Mouse (Mus musculus) liver, embryonic 13.5 days (tissue): ENCODE results near the gene Coil. TPM values are rescaled to one million over a fixed set of nuclear protein-coding genes. Genes with fewer than 3 reads are reported as not detected.
A peak's percentile ranks its signal among the peaks of the same experiment; 100 is the strongest.

Experiments used
- ATAC-seq: fragments of 200-750 bp; cut with Nextera tagmentation; 2 replicates; pipeline ENCODE4 v1.8.0; 2017; ENCODE audit warnings: low read depth, mild to moderate bottlenecking, moderate number of reproducible peaks, moderate library complexity
- DNase-seq: peaks from one replicate; pipeline ENCODE4 v3.0.0; 2022
- H3K27ac ChIP-seq: fragments of 300-500 bp; sonication (generic); 2 replicates; pipeline ENCODE4 v1.5.1; 2015; ENCODE audit warnings: moderate library complexity, mild to moderate bottlenecking, inconsistent platforms
- H3K27me3 ChIP-seq: fragments of 300-500 bp; sonication (generic); 2 replicates; pipeline ENCODE4 v1.6.1; 2015; ENCODE audit warnings: mild to moderate bottlenecking, inconsistent platforms
- H3K36me3 ChIP-seq: fragments of 300-500 bp; sonication (generic); 2 replicates; pipeline ENCODE4 v1.6.1; 2015; ENCODE audit warnings: mild to moderate bottlenecking, inconsistent platforms
- H3K4me1 ChIP-seq: fragments of 300-500 bp; sonication (generic); replicated peaks from 2 replicates; pipeline ENCODE4 v1.6.1; 2015; ENCODE audit warnings: inconsistent platforms
- H3K4me2 ChIP-seq: fragments of 300-500 bp; sonication (generic); 2 replicates; pipeline ENCODE4 v1.6.1; 2015; ENCODE audit warnings: inconsistent platforms, mild to moderate bottlenecking, moderate library complexity
- H3K4me3 ChIP-seq: fragments of 300-500 bp; sonication (generic); replicated peaks from 2 replicates; pipeline ENCODE4 v1.5.1; 2015; ENCODE audit warnings: mild to moderate bottlenecking, inconsistent platforms
- H3K9ac ChIP-seq: fragments of 300-500 bp; sonication (generic); 2 replicates; pipeline ENCODE4 v1.6.1; 2015; ENCODE audit warnings: mild to moderate bottlenecking, inconsistent platforms
- H3K9me3 ChIP-seq: fragments of 300-500 bp; sonication (generic); replicated peaks from 2 replicates; pipeline ENCODE4 v1.6.1; 2016; ENCODE audit warnings: inconsistent platforms
- WGBS: fragments of 180-500 bp; shearing (Covaris S2); methylation state at CpG from one replicate; pipeline ENCODE4 v1.1.7; 2015; ENCODE audit not compliant: insufficient replicate concordance; 5-methylcytosine and 5-hydroxymethylcytosine counted together
- polyA plus RNA-seq: library from polyadenylated mRNA; unstranded; fragments of >200 nt; fragmentation: Nextera tagmentation; extraction: Ambion mirVana; gene quantifications from 2 replicates; pipeline ENCODE4 v1.2.1, GENCODE M21; 2015

Coil gene
- polyA plus RNA-seq, 1 experiment from 2014 or later = 5.6 TPM

DNA sequence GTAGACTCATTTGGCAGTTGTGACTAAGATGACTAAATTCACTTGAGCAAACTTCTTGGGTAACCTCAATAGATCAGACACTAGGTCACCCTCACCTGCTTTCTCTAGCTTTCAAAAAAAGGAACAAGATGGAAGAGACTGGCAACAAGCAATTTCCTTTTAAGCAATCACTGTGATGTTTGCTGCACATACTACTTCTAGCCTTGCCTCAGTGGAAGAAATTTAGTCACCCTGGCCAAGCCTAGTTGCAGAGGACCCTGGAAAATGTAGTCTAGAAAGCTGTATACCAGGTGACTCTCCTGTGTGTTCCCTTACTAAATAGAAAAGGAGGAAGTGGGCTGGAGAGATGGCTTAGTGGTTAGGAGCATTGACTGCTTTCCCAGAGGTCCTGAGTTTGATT lies 36.4 kb downstream of the Coil start:
- Histone ChIP-seq H3K27me3 (no peaks in the 10 kb centered on the region), H3K4me3 (no peak overlapping the region), H3K27ac (no peak overlapping the region), H3K4me1 (peaks cover 60% of the 10 kb centered on the region), H3K36me3 (peaks cover 84% of the 10 kb centered on the region), H3K9me3 (no peaks in the 10 kb centered on the region), H3K4me2 (no peak overlapping the region), H3K9ac (no peak overlapping the region)
- DNase-seq = no peak
- no peak for ATAC-seq

- no peak overlapping the region for H3K4me3 ChIP-seq
- no peak overlapping the region for H3K4me2 ChIP-seq
- WGBS = 81% methylated on average over 3 of the region's 3 CpGs
- no peaks in the 10 kb centered on the region for H3K27me3 ChIP-seq
- peaks cover 89% of the 10 kb centered on the region for H3K36me3 ChIP-seq
- H3K9ac ChIP-seq = no peak overlapping the region
- H3K27ac ChIP-seq = no peak overlapping the region
- DNase-seq (no peak), ATAC-seq (no peak)
- H3K9me3 ChIP-seq = no peaks in the 10 kb centered on the region
- peaks cover 50% of the 10 kb centered on the region for H3K4me1 ChIP-seq
These were observed 37.5 kb downstream of the Coil start for GRCm38 (mm10) chr11:89007582-89007981.

DNA sequence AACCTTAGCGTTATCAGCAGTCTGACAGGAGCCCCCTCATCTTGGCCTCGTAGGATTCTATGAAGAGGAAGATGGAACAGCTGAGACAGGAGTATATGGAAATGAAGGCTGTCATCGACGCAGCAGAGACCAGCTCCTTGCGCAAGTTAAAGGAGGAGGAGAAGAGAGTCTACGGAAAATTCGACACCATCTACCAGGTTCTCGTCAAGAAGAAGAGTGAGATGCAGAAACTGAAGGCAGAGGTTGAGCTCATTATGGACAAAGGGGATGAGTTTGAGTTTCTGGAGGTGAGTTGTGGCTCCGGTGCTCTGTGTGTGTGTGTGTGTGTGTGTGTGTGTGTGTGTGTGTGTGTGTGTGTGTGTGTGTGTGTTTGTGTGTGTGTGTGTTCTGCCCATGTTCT lies 39.0 kb downstream of the Coil start:
- Histone ChIP-seq H3K4me1 (peaks cover 35% of the 10 kb centered on the region), H3K36me3 (peaks cover 97% of the 10 kb centered on the region), H3K4me2 (no peak overlapping the region), H3K9ac (no peak overlapping the region), H3K27me3 (no peaks in the 10 kb centered on the region), H3K4me3 (no peak overlapping the region), H3K27ac (no peak overlapping the region), H3K9me3 (no peaks in the 10 kb centered on the region)
- no peak for DNase-seq
- WGBS = 84% methylated on average over 9 of the region's 9 CpGs
- ATAC-seq = no peak

GRCm38 (mm10) chr11:89009496-89009895 lies 39.4 kb downstream of the Coil start:
- H3K4me3 ChIP-seq = no peak overlapping the region
- H3K4me2 ChIP-seq = no peak overlapping the region
- H3K9me3 ChIP-seq = no peaks in the 10 kb centered on the region
- H3K36me3 ChIP-seq = peaks cover 99% of the 10 kb centered on the region
- no peak overlapping the region for H3K9ac ChIP-seq
- H3K27me3 ChIP-seq = no peaks in the 10 kb centered on the region
- peaks cover 31% of the 10 kb centered on the region for H3K4me1 ChIP-seq
- H3K27ac ChIP-seq = no peak overlapping the region
- 77% methylated on average over 7 of the region's 7 CpGs for WGBS
- DNase-seq (no peak), ATAC-seq (0 out of 2 replicates have a peak, but pooled peaks have one; percentile 25)

DNA sequence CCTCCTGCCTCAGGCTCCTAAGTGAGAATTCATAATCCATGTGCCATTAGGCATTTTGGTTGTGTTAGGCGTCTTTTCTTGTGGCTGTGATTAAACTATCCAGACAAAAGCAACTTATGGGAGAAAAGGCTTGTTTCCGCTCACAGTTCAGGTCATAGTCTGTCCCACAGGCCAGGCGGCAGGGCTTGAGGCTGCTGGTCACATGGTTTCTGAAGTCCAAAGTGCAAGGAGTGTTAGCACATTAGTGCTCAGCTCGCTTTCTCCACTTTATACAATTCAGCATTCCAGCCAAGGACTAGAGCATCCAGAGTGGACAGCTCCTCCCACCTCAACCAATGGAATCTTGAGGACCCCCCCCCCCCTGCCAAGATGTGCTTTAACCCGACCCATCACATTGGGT lies 42.2 kb downstream of the Coil start:
- H3K27ac ChIP-seq = no peak overlapping the region

GRCm38 (mm10) chr11:89017514-89018182 lies 47.6 kb downstream of the Coil start:
- H3K27ac ChIP-seq = peak overlapping the region; percentile 84
- peaks cover 72% of the 10 kb centered on the region for H3K4me1 ChIP-seq
- H3K9ac ChIP-seq = peak overlapping the region; percentile 37
- H3K36me3 ChIP-seq = peaks cover 82% of the 10 kb centered on the region
- no peaks in the 10 kb centered on the region for H3K9me3 ChIP-seq
- H3K4me3 ChIP-seq = peak overlapping the region; percentile 22
- 27% methylated on average over 9 of the region's 9 CpGs for WGBS
- DNase-seq (peak; percentile 68), ATAC-seq (peak; percentile 90)
- no peaks in the 10 kb centered on the region for H3K27me3 ChIP-seq
- H3K4me2 ChIP-seq = peak overlapping the region; percentile 54

More for the DNA sequence above, 42.2 kb downstream of the Coil start:
- DNase-seq = no peak
- H3K9me3 ChIP-seq = no peaks in the 10 kb centered on the region
- no peak overlapping the region for H3K4me2 ChIP-seq
- no peak overlapping the region for H3K9ac ChIP-seq
- WGBS = 74% methylated on average over 5 of the region's 5 CpGs
- peaks cover 41% of the 10 kb centered on the region for H3K4me1 ChIP-seq
- H3K27me3 ChIP-seq = no peaks in the 10 kb centered on the region
- H3K36me3 ChIP-seq = peaks cover 98% of the 10 kb centered on the region
- no peak for ATAC-seq
- H3K4me3 ChIP-seq = no peak overlapping the region

DNA sequence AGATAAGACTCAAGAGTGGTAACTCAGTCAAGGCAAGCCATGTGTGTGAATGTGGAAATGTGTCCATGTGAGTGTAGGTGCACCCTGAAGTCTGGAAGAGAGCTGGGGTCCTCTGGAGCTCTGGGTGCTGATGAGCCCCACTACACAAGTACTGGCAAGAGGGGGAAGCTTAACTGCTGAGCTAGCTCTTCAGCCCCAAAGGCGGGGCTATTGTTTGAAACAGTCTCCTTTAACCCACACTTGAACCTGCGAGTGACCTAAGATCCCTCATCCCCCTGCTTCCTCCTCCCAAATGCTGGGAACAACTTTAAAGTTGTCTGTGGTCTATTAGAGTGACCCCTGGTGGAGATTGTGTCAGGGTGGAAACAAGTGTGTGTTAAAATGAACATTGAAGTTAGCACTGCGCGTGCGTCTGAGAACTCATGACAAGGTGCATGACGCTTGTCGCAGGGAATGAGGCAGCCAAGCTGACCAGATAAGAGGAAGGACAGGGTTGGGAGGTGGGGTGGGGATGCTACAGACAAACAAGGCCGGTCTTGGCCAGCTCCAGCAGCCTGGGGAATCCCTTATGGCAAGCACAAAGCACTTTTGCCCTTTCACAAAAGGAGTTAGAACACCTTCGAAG lies 50.7 kb downstream of the Coil start:
- peaks cover 51% of the 10 kb centered on the region for H3K36me3 ChIP-seq
- no peak overlapping the region for H3K4me3 ChIP-seq
- H3K4me1 ChIP-seq = peaks cover 88% of the 10 kb centered on the region
- no peaks in the 10 kb centered on the region for H3K27me3 ChIP-seq
- WGBS = 66% methylated on average over 9 of the region's 9 CpGs
- no peak for DNase-seq
- H3K9me3 ChIP-seq = no peaks in the 10 kb centered on the region
- no peak for ATAC-seq
- H3K27ac ChIP-seq = peak overlapping the region; percentile 8; the same call in 1 of the 2 replicates
- no peak overlapping the region for H3K4me2 ChIP-seq
- H3K9ac ChIP-seq = no peak overlapping the region

DNA sequence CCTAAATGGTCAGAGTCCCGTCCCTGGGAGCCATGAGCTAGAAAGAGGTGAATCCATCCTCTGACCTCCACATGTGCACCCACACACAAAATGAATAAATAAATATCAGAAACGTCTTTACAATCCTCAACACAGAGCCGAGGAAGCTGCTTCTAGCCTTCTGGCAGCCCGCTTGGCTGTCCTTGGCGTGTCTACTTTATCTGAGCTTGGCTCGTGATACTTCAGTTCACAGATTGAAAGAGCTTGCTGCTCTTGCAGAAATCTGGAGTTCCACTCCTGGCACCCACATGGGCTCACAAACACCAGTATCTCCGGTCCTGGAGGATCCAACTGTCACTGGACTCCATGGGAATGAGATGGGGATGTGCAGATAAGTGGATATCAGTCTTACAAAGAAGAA lies 51.6 kb downstream of the Coil start:
- Histone ChIP-seq H3K27me3 (no peaks in the 10 kb centered on the region), H3K27ac (peak overlapping the region; percentile 56), H3K36me3 (peaks cover 42% of the 10 kb centered on the region), H3K4me1 (peaks cover 89% of the 10 kb centered on the region), H3K9ac (no peak overlapping the region; the same call in 1 of the 2 replicates), H3K4me3 (no peak overlapping the region), H3K9me3 (no peaks in the 10 kb centered on the region), H3K4me2 (no peak overlapping the region; the same call in 1 of the 2 replicates)
- WGBS = 49% methylated on average over 7 of the region's 7 CpGs
- ATAC-seq (no peak), DNase-seq (no peak)

GRCm38 (mm10) chr11:89022120-89022731 lies 52.2 kb downstream of the Coil start:
- Histone ChIP-seq H3K36me3 (peaks cover 38% of the 10 kb centered on the region), H3K27me3 (no peaks in the 10 kb centered on the region), H3K4me3 (no peak overlapping the region), H3K9me3 (no peaks in the 10 kb centered on the region), H3K9ac (no peak overlapping the region), H3K4me1 (peaks cover 84% of the 10 kb centered on the region), H3K27ac (peak overlapping the region; percentile 56), H3K4me2 (no peak overlapping the region; the same call in 1 of the 2 replicates)
- ATAC-seq = no peak
- 20% methylated on average over 8 of the region's 8 CpGs for WGBS
- DNase-seq = no peak

GRCm38 (mm10) chr11:89023477-89023876 lies 53.4 kb downstream of the Coil start:
- Histone ChIP-seq H3K9ac (no peak overlapping the region), H3K27me3 (no peaks in the 10 kb centered on the region), H3K4me3 (no peak overlapping the region), H3K4me2 (no peak overlapping the region), H3K4me1 (peaks cover 82% of the 10 kb centered on the region), H3K27ac (peak overlapping the region; percentile 54), H3K9me3 (no peaks in the 10 kb centered on the region), H3K36me3 (peaks cover 26% of the 10 kb centered on the region)
- ATAC-seq = no peak
- DNase-seq = no peak
- 75% methylated on average over 10 of the region's 10 CpGs for WGBS

DNA sequence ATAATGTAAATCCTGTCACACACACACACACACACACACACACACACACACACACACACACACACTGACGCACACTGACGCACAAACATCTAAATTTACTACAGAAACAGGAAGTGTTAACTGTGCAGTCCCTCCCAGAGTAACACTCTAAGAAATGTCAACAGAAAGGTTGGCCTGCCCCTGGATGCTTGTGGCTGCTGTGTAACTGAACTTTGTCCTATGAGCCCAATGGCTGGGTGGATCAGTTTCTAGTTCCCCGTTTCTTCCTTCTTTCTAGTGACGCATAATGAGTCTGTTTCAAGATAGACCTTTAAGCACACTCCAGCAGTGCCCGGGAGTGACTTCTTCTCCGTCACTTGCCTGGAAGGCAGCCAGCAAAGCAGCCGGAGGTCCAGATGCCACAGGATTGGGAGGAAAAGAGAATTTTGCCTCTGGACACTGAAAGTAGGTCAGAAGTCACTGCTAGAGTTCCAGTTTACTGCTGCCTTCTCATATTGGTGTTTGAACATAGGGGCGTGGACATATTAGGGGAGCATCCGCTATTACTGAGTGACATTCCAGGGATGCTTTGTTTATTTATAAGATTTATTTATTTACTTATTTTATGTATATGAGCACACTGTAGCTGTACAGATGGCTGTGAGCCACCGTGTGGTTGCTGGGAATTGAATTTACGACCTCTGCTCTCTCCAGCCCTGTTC lies 54.3 kb downstream of the Coil start:
- H3K4me3 ChIP-seq = no peak overlapping the region

More for the DNA sequence above, 54.3 kb downstream of the Coil start:
- ATAC-seq = peak; percentile 59
- peaks cover 19% of the 10 kb centered on the region for H3K36me3 ChIP-seq
- H3K9me3 ChIP-seq = no peaks in the 10 kb centered on the region
- H3K27ac ChIP-seq = peak overlapping the region; percentile 54
- 0 out of 2 replicates have a peak overlapping the region, but pooled peaks have one; percentile 25 for H3K4me2 ChIP-seq
- whole genome bisulfite sequencing = 54% methylated on average over 11 of the region's 11 CpGs
- H3K27me3 ChIP-seq = no peaks in the 10 kb centered on the region
- no peak overlapping the region for H3K9ac ChIP-seq
- DNase-seq = no peak
- peaks cover 82% of the 10 kb centered on the region for H3K4me1 ChIP-seq
